Mouse (Mus musculus) embryonic fibroblast, embryonic 13.5 days (primary cell): ENCODE measurements at regions not wholly inside any gene's neighbourhood (a gene's known extent, or its start where the extent isn't known, plus 50 kb on each side); places are given as distances from the start of the nearest gene placed in this dataset.
"Not testable (repeated sequence)": the region's sequence is repeated elsewhere in the genome, so short reads cannot be mapped to it uniquely, and the experiment has no call there.

Source experiments
- H3K27ac ChIP-seq: 2 replicates; pipeline ENCODE4 v1.5.1; 2012; ENCODE audit warnings: low read length, control low read depth, inconsistent platforms; ENCODE audit not compliant: insufficient read depth
- H3K4me1 ChIP-seq: 2 replicates; pipeline ENCODE4 v1.6.1; 2011; ENCODE audit warnings: low read length; ENCODE audit not compliant: control insufficient read depth, insufficient read depth
- H3K4me3 ChIP-seq: 2 replicates; pipeline ENCODE4 v1.5.1; 2011; ENCODE audit warnings: mild to moderate bottlenecking, control low read depth, low read length; ENCODE audit not compliant: insufficient read depth
- CTCF ChIP-seq: IDR thresholded peaks from 2 replicates; pipeline ENCODE4 v1.5.1; 2011; ENCODE audit warnings: mild to moderate bottlenecking, control low read depth, low read length, moderate library complexity, borderline replicate concordance; ENCODE audit not compliant: insufficient read depth
- POLR2A ChIP-seq: IDR thresholded peaks from 2 replicates; pipeline ENCODE4 v1.6.1; 2011; ENCODE audit warnings: low read depth, mild to moderate bottlenecking, control low read depth, low read length, moderate library complexity

GRCm38 (mm10) chr4:153175660-153176059, 307.0 kb downstream of the Ajap1 start:
- H3K4me3 ChIP-seq = no peak overlapping the region
- H3K27ac ChIP-seq = no peak overlapping the region
- H3K4me1 ChIP-seq = no peaks in the 10 kb centered on the region
- TF ChIP-seq CTCF (peak; percentile 48; the same call in 1 of the 2 replicates), POLR2A (no peak)

- Histone ChIP-seq H3K4me3 (no peak overlapping the region), H3K27ac (no peak overlapping the region), H3K4me1 (no peaks in the 10 kb centered on the region)
- TF ChIP-seq POLR2A (no peak), CTCF (no peak)
Observed at GRCm38 (mm10) chr4:153175077-153175476, 307.5 kb downstream of the Ajap1 start.

GRCm38 (mm10) chr4:153169991-153170390, 312.6 kb downstream of the Ajap1 start:
- TF ChIP-seq CTCF (no peak), POLR2A (no peak)

GRCm38 (mm10) chr4:153164810-153165209, 317.8 kb downstream of the Ajap1 start:
- Histone ChIP-seq H3K4me1 (no peaks in the 10 kb centered on the region), H3K4me3 (no peak overlapping the region), H3K27ac (no peak overlapping the region)
- no peak for TF ChIP-seq CTCF
- no peak for TF ChIP-seq POLR2A

More at GRCm38 (mm10) chr4:153169991-153170390, 312.6 kb downstream of the Ajap1 start:
- no peaks in the 10 kb centered on the region for H3K4me1 ChIP-seq
- no peak overlapping the region for H3K27ac ChIP-seq
- H3K4me3 ChIP-seq = no peak overlapping the region

- H3K4me3 ChIP-seq = no peak overlapping the region
- H3K27ac ChIP-seq = no peak overlapping the region
- H3K4me1 ChIP-seq = no peaks in the 10 kb centered on the region
- TF ChIP-seq POLR2A (no peak), CTCF (no peak)
Observed at GRCm38 (mm10) chr4:153160115-153160514, 322.5 kb downstream of the Ajap1 start.

- Histone ChIP-seq H3K4me1 (no peaks in the 10 kb centered on the region), H3K4me3 (no peak overlapping the region), H3K27ac (no peak overlapping the region)
- TF ChIP-seq POLR2A (no peak), CTCF (no peak)
Observed at GRCm38 (mm10) chr4:153157572-153157971, 325.0 kb downstream of the Ajap1 start.

- not testable (repeated sequence) for H3K4me1 ChIP-seq, H3K4me3 ChIP-seq, H3K27ac ChIP-seq
Observed at GRCm38 (mm10) chr4:153152923-153153322, 329.7 kb downstream of the Ajap1 start.

- H3K4me1 ChIP-seq = no peaks in the 10 kb centered on the region
- H3K4me3 ChIP-seq = no peak overlapping the region
- TF ChIP-seq POLR2A = no peak
- no peak for TF ChIP-seq CTCF
- H3K27ac ChIP-seq = no peak overlapping the region
Observed at GRCm38 (mm10) chr4:153133147-153133546, 349.5 kb downstream of the Ajap1 start.

GRCm38 (mm10) chr4:153129345-153129744, 353.3 kb downstream of the Ajap1 start:
- no peak for TF ChIP-seq CTCF
- TF ChIP-seq POLR2A = no peak
- Histone ChIP-seq H3K27ac (no peak overlapping the region), H3K4me3 (no peak overlapping the region), H3K4me1 (no peaks in the 10 kb centered on the region)

GRCm38 (mm10) chr4:153128162-153128561, 354.4 kb downstream of the Ajap1 start:
- Histone ChIP-seq H3K27ac (no peak overlapping the region), H3K4me3 (no peak overlapping the region), H3K4me1 (no peaks in the 10 kb centered on the region)
- no peak for TF ChIP-seq CTCF
- TF ChIP-seq POLR2A = no peak

GRCm38 (mm10) chr4:153120480-153120879, 362.1 kb downstream of the Ajap1 start:
- Histone ChIP-seq H3K4me3 (no peak overlapping the region), H3K4me1 (no peaks in the 10 kb centered on the region), H3K27ac (no peak overlapping the region)
- TF ChIP-seq POLR2A (no peak), CTCF (no peak)
